Mouse (Mus musculus) frontal cortex, postnatal 36 days (tissue): ENCODE measurements around the gene Gm7544.
"Not testable (repeated sequence)": the region's sequence is repeated elsewhere in the genome, so short reads cannot be mapped to it uniquely, and the experiment has no call there.

Experiments
- DNase-seq, 2 experiments: peaks; one replicate each; pipeline ENCODE4 v3.0.0; 2022; ENCODE audit warnings: low spot score in 2 of 2

Gm7544 gene

GRCm38 (mm10) chr1:82924650-82925049 lies 31.2 kb downstream of the Gm7544 start, which contains the start of gene A030014E15Rik:
Gene A030014E15Rik, plus strand, starts transcription at chr1:82924917.
- no peak for DNase-seq

- DNase-seq = not testable (repeated sequence)
Measured at GRCm38 (mm10) chr1:82913434-82913833, 42.4 kb downstream of the Gm7544 start.

- no peak for DNase-seq
Measured at GRCm38 (mm10) chr1:82913025-82913424, 42.8 kb downstream of the Gm7544 start, which contains the start of gene A030005L19Rik. Gene A030005L19Rik, plus strand, starts transcription at chr1:82913325.

- no peak for DNase-seq
Measured at GRCm38 (mm10) chr1:82905886-82906285, 49.9 kb downstream of the Gm7544 start.
